Mouse (Mus musculus) erythroblast, embryonic 14.5 days (primary cell): ENCODE data around the gene C2cd2. TPM values are rescaled to one million over a fixed set of nuclear protein-coding genes. Genes with fewer than 3 reads are reported as not detected.
"Not testable (repeated sequence)": the region's sequence is repeated elsewhere in the genome, so short reads cannot be mapped to it uniquely, and the experiment has no call there.

Source experiments
- H3K27me3 ChIP-seq: 2 replicates; pipeline ENCODE4 v1.6.1; 2012; ENCODE audit warnings: inconsistent platforms; ENCODE audit not compliant: control insufficient read depth
- H3K36me3 ChIP-seq: 2 replicates; pipeline ENCODE4 v1.6.1; 2012; ENCODE audit warnings: mild to moderate bottlenecking, inconsistent platforms; ENCODE audit not compliant: control insufficient read depth
- H3K4me1 ChIP-seq: 2 replicates; pipeline ENCODE4 v1.6.1; 2012; ENCODE audit warnings: inconsistent platforms; ENCODE audit not compliant: control insufficient read depth
- H3K4me3 ChIP-seq: replicated peaks from 2 replicates; pipeline ENCODE3; 2012; ENCODE audit warnings: moderate library complexity, mild to moderate bottlenecking, inconsistent platforms
- H3K9me3 ChIP-seq: 2 replicates; pipeline ENCODE4 v1.6.1; 2012; ENCODE audit warnings: low read length, inconsistent platforms, mixed read lengths; ENCODE audit not compliant: control insufficient read depth
- GATA1 ChIP-seq: IDR thresholded peaks from 2 replicates; pipeline ENCODE4 v1.6.1; 2012; ENCODE audit warnings: low read length, inconsistent platforms, mixed read lengths
- TAL1 ChIP-seq: IDR thresholded peaks from 3 replicates; pipeline ENCODE4 v1.6.1; 2012; ENCODE audit warnings: low read length, inconsistent platforms, mixed read lengths
- polyA plus RNA-seq: library from polyadenylated mRNA; stranded (reverse); fragments of >175 nt; gene quantifications from 2 replicates; pipeline ENCODE4 v1.2.3, GENCODE M21; 2012

C2cd2 gene
- polyA plus RNA-seq, result 0.62 and 0.78 TPM in 2 replicates

- H3K36me3 ChIP-seq, result peaks cover 2% of the 10 kb centered on the region
- TF ChIP-seq TAL1, result no peak
- TF ChIP-seq GATA1, result no peak
- H3K27me3 ChIP-seq, result no peaks in the 10 kb centered on the region
- H3K9me3 ChIP-seq, result no peaks in the 10 kb centered on the region
- H3K4me3 ChIP-seq, result peak within 1 kb of the TSS; percentile 94
- peaks cover 68% of the 10 kb centered on the region for H3K4me1 ChIP-seq
These were observed at the start of gene C2cd2, which contains the start of gene Zbtb21 for GRCm38 (mm10) chr16:97962151-97962948. C2cd2 (minus strand) TSS chr16:97962598. Zbtb21 (minus strand) TSS chr16:97962622.

GRCm38 (mm10) chr16:97997383-97997731 lies 35.0 kb upstream of the C2cd2 start:
- Histone ChIP-seq H3K4me3 (peak overlapping the region; percentile 65), H3K4me1 (peaks cover 29% of the 10 kb centered on the region), H3K36me3 (peaks cover 11% of the 10 kb centered on the region)
- not testable (repeated sequence) for H3K27me3 ChIP-seq, H3K9me3 ChIP-seq

- H3K4me1 ChIP-seq, result peaks cover 29% of the 10 kb centered on the region
- no peaks in the 10 kb centered on the region for H3K27me3 ChIP-seq
- TF ChIP-seq GATA1 (no peak), TAL1 (no peak)
- H3K36me3 ChIP-seq, result peaks cover 7% of the 10 kb centered on the region
- peak within 1 kb of the TSS; percentile 65 for H3K4me3 ChIP-seq
- H3K9me3 ChIP-seq, result no peaks in the 10 kb centered on the region
These were observed 34.4 kb upstream of the C2cd2 start, which contains the start of gene B230307C23Rik for GRCm38 (mm10) chr16:97996616-97997382. B230307C23Rik (plus strand) TSS chr16:97997315.

- H3K9me3 ChIP-seq, result no peaks in the 10 kb centered on the region
- H3K36me3 ChIP-seq, result peaks cover 7% of the 10 kb centered on the region
- peaks cover 29% of the 10 kb centered on the region for H3K4me1 ChIP-seq
- no peak for TF ChIP-seq GATA1
- no peak for TF ChIP-seq TAL1
- H3K27me3 ChIP-seq, result no peaks in the 10 kb centered on the region
- H3K4me3 ChIP-seq, result peak overlapping the region; percentile 65
These were observed 33.6 kb upstream of the C2cd2 start for GRCm38 (mm10) chr16:97995849-97996615.

GRCm38 (mm10) chr16:97992477-97992876 lies 30.1 kb upstream of the C2cd2 start:
- not testable (repeated sequence) for H3K9me3 ChIP-seq, H3K36me3 ChIP-seq, H3K27me3 ChIP-seq, H3K4me3 ChIP-seq
- peaks cover 16% of the 10 kb centered on the region for H3K4me1 ChIP-seq

GRCm38 (mm10) chr16:97991517-97991916 lies 29.1 kb upstream of the C2cd2 start:
- Histone ChIP-seq H3K9me3 (no peaks in the 10 kb centered on the region), H3K27me3 (no peaks in the 10 kb centered on the region), H3K36me3 (no peaks in the 10 kb centered on the region), H3K4me3 (no peak overlapping the region), H3K4me1 (peaks cover 11% of the 10 kb centered on the region)
- TF ChIP-seq TAL1 (no peak), GATA1 (no peak)

- no peak for TF ChIP-seq TAL1
- TF ChIP-seq GATA1, result no peak
- Histone ChIP-seq H3K4me3 (no peak overlapping the region), H3K27me3 (no peaks in the 10 kb centered on the region), H3K36me3 (no peaks in the 10 kb centered on the region), H3K9me3 (no peaks in the 10 kb centered on the region), H3K4me1 (no peaks in the 10 kb centered on the region)
These were observed 22.2 kb upstream of the C2cd2 start for GRCm38 (mm10) chr16:97984589-97984988.

- peaks cover 9% of the 10 kb centered on the region for H3K4me1 ChIP-seq
- H3K4me3 ChIP-seq, result no peak overlapping the region
- no peaks in the 10 kb centered on the region for H3K9me3 ChIP-seq
- no peaks in the 10 kb centered on the region for H3K27me3 ChIP-seq
- no peaks in the 10 kb centered on the region for H3K36me3 ChIP-seq
- TF ChIP-seq GATA1 (no peak), TAL1 (no peak)
These were observed 19.0 kb upstream of the C2cd2 start for GRCm38 (mm10) chr16:97981362-97981761.

GRCm38 (mm10) chr16:97977722-97978121 lies 15.3 kb upstream of the C2cd2 start:
- Histone ChIP-seq H3K9me3 (no peaks in the 10 kb centered on the region), H3K36me3 (no peaks in the 10 kb centered on the region), H3K4me1 (peaks cover 9% of the 10 kb centered on the region), H3K4me3 (no peak overlapping the region), H3K27me3 (no peaks in the 10 kb centered on the region)
- no peak for TF ChIP-seq TAL1
